Mouse (Mus musculus) 416B (cell line): ENCODE measurements at regions not wholly inside any gene's neighbourhood (a gene's known extent, or its start where the extent isn't known, plus 50 kb on each side); places are given as distances from the start of the nearest gene placed in this dataset.
A peak's percentile ranks its signal among the peaks of the same experiment; 100 is the strongest.

ENCODE experiments used
- DNase-seq: peaks from one replicate; pipeline ENCODE4 v3.0.0; 2011; ENCODE audit warnings: low read depth

- peak; percentile 11 for DNase-seq
Observed at GRCm38 (mm10) chr5:148454200-148454599, 54.5 kb upstream of the Slc7a1 start.

- DNase-seq, result no peak
Observed at GRCm38 (mm10) chr5:148453776-148454175, 54.1 kb upstream of the Slc7a1 start.

- DNase-seq, result no peak
Observed at GRCm38 (mm10) chr5:148452909-148453632, 53.4 kb upstream of the Slc7a1 start.

- DNase-seq, result peak; percentile 62
Observed at GRCm38 (mm10) chr5:148451811-148452210, 52.1 kb upstream of the Slc7a1 start.

- DNase-seq, result peak; percentile 80
Observed at GRCm38 (mm10) chr5:148450924-148451323, 51.2 kb upstream of the Slc7a1 start.
